Mouse (Mus musculus) brain, embryonic 14.5 days (tissue): ENCODE data around the gene H2-Ob.
A peak's percentile ranks its signal among the peaks of the same experiment; 100 is the strongest.

ENCODE experiments used
- CTCF ChIP-seq: fragments of 200-500 bp; IDR thresholded peaks from 2 replicates; pipeline ENCODE4 v1.5.1; 2012; ENCODE audit warnings: inconsistent platforms, mild to moderate bottlenecking, moderate library complexity, borderline replicate concordance; ENCODE audit not compliant: insufficient read depth, insufficient read length; ENCODE audit errors: extremely low read depth
- POLR2A ChIP-seq: fragments of 200-500 bp; IDR thresholded peaks from 2 replicates; pipeline ENCODE4 v1.6.1; 2012; ENCODE audit warnings: mild to moderate bottlenecking, inconsistent platforms, borderline replicate concordance; ENCODE audit not compliant: poor library complexity, insufficient read depth, insufficient read length, severe bottlenecking; ENCODE audit errors: extremely low read depth

GRCm38 (mm10) chr17:34251666-34252065, 13.0 kb downstream of the H2-Ob start:
- peak; percentile 5; the same call in 1 of the 2 replicates for TF ChIP-seq CTCF
- no peak for TF ChIP-seq POLR2A
